In the genomic region with DNA sequence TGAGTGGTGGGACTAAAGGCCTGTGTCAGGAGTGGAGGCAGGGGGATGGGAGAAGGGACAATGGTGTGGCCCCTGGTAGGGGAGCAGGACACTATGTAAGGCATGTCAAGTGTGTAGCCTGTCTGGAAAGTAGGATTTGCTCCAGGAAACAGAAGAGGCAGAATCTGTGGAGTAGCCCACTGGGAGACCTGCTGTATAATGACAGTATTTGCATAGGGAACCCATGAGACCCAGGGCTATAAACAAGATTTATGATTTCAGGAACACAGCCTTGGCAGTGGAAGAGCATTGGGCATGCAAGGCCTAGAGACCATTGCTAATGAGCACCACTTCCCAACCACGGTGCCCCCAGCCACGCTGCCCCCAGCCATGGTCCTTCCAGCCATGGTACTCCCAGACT, we compare ENCODE assay signal across 13 mouse cellular contexts.
"Had no signal": no experiment of that assay in that cellular context is flagged by ENCODE, and none has a peak within 500 bp of the region (broad histone marks: within the 10 kb centered on the region; RNA-seq: fewer than 3 reads in every experiment).

No protein-coding gene starts in this region.

- ATAC-seq: midbrain, embryonic 16.5 days had no signal

- H3K27ac ChIP-seq: intestine, embryonic 15.5 days; left cerebral cortex, adult 2 months; limb, embryonic 15.5 days; macrophage; stomach, postnatal 0 days had no signal

- H3K4me3 ChIP-seq: intestine, embryonic 15.5 days; left cerebral cortex, adult 2 months; limb, embryonic 15.5 days; megakaryocyte, embryonic 14.5 days had no signal

- DNase-seq: kidney, adult 18-20 months; kidney, postnatal 25 days; lung, embryonic 14.5 days; lung, postnatal 10 days; thymus, postnatal 4 days had no signal

- H3K4me2 ChIP-seq: intestine, embryonic 15.5 days; limb, embryonic 15.5 days; lung, embryonic 14.5 days; midbrain, embryonic 11.5 days had no signal

- H3K27me3 ChIP-seq: intestine, embryonic 15.5 days; limb, embryonic 15.5 days; megakaryocyte, embryonic 14.5 days had no signal

- H3K9ac ChIP-seq: intestine, embryonic 15.5 days; limb, embryonic 15.5 days; lung, embryonic 14.5 days had no signal

- H3K9me3 ChIP-seq: intestine, embryonic 15.5 days; limb, embryonic 15.5 days; megakaryocyte, embryonic 14.5 days had no signal

- H3K36me3 ChIP-seq: intestine, embryonic 15.5 days; limb, embryonic 15.5 days had no signal

- H3K4me1 ChIP-seq: limb, embryonic 15.5 days had no signal
